Mouse (Mus musculus) heart, adult 2 months (tissue): ENCODE measurements at regions not wholly inside any gene's neighbourhood (a gene's known extent, or its start where the extent isn't known, plus 50 kb on each side); places are given as distances from the start of the nearest gene placed in this dataset.

Source experiments
- DNase-seq, 2 experiments: peaks; one replicate each; pipeline ENCODE4 v3.0.0; 2021
- H3K27ac ChIP-seq: fragments of 200-600 bp; 2 replicates; pipeline ENCODE4 v1.8.1; 2022
- H3K27me3 ChIP-seq: fragments of 200-500 bp; 2 replicates; pipeline ENCODE4 v1.6.1; 2012; ENCODE audit warnings: mild to moderate bottlenecking, low read length, inconsistent platforms, mixed read lengths; ENCODE audit not compliant: control insufficient read depth, insufficient read depth
- H3K36me3 ChIP-seq: fragments of 200-500 bp; 2 replicates; pipeline ENCODE4 v1.6.1; 2012; ENCODE audit warnings: low read length, inconsistent platforms; ENCODE audit not compliant: control insufficient read depth, insufficient read depth
- H3K4me1 ChIP-seq: fragments of 200-500 bp; 2 replicates; pipeline ENCODE4 v1.6.1; 2011; ENCODE audit warnings: low read length; ENCODE audit not compliant: control insufficient read depth, insufficient read depth
- H3K4me3 ChIP-seq: fragments of 200-600 bp; 2 replicates; pipeline ENCODE4 v1.8.1; 2022
- H3K79me2 ChIP-seq: fragments of 200-500 bp; replicated peaks from 2 replicates; pipeline ENCODE4 v1.6.1; 2012; ENCODE audit warnings: mild to moderate bottlenecking, inconsistent platforms, low read length, moderate library complexity, mixed read lengths; ENCODE audit not compliant: control insufficient read depth, insufficient read depth
- H3K9ac ChIP-seq: fragments of 200-500 bp; 2 replicates; pipeline ENCODE4 v1.6.1; 2012; ENCODE audit warnings: low read depth, mild to moderate bottlenecking, control low read depth, inconsistent platforms, low read length, mixed read lengths
- CTCF ChIP-seq: fragments of 200-600 bp; IDR thresholded peaks from 2 replicates; pipeline ENCODE4 v1.8.1; 2022; ENCODE audit warnings: antibody characterized with exemption, mild to moderate bottlenecking, moderate library complexity
- EP300 ChIP-seq: fragments of 200-500 bp; IDR thresholded peaks from 2 replicates; pipeline ENCODE4 v1.6.1; 2011; ENCODE audit warnings: low read depth, low read length, control low read depth; ENCODE audit not compliant: insufficient read depth
- POLR2A ChIP-seq: fragments of 200-500 bp; IDR thresholded peaks from 2 replicates; pipeline ENCODE4 v1.6.1; 2011; ENCODE audit warnings: mild to moderate bottlenecking, low read depth, low read length, control low read depth; ENCODE audit not compliant: insufficient read depth
- WGBS: fragments of 180-500 bp; shearing (Covaris S2); methylation state at CpG from one replicate; pipeline ENCODE4 v1.1.7; 2018; 5-methylcytosine and 5-hydroxymethylcytosine counted together
- intact Hi-C: fragments of 180-260 bp; cut with DNase I; formaldehyde crosslinking; loops from one replicate; pipeline ENCODE4 v1.15.1; 2025

DNA sequence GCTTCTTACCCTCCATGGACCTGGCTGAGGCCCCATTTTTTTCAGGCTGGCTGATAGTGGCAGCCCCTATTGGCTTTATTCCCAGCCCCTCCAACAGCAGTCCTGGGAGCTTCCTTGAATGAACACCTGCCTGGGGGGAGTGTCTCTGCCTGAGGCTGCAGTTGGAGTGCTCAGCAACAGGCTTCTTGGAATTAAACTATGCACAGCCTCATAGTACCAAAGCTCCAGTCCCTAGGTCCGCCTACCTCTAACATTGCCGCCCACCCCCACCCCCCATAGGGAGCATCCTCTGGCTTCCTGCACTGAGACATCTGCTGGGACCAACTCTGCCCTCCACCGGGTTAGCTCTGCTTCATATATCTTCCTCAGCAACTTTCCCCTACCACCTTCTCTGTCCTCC lies 133.3 kb upstream of the Rybp start:
- intact Hi-C loops: loop anchor here (5.0 kb wide), 1 partner anchor 92 kb away; no protein-coding TSS in a partner anchor
- no peak for TF ChIP-seq EP300
- TF ChIP-seq CTCF: no peak
- no peak for TF ChIP-seq POLR2A

DNA sequence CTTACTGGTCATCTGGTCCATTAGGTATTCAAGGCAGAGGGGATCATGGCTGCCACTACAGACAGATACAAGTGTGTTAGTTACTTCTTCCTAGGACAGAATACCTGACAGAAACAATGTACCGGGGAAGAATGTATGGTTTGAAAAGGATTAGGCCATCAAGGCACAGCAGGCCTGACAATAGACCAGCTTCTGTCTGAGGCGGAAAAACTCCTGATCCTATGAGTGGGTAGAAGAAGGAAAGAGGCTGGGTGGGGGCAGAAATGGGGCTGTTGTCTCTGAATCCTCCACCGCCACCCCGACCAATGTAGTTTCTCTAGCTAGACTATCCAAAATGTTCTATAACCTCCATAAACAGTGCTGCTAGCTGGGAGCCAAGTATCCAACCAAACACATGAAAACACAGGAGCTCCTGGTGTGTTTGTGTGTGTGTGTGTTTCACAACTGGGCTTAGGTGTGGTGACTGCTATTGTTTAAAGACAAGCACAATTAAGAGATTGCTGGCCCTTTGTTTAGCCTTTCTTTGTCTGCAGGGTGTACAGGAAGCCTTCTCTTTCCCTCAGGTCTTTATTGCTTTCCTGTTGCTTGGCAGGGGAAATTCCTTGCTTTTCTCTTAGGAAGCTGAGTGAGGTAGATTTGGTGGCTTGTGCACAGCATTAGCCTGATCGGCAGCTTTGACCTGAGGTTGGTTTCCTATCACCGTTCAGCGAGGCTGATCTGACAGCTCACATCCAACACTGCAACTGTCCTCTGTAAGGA lies 132.7 kb upstream of the Rybp start:
- H3K27me3 ChIP-seq: no peaks in the 10 kb centered on the region
- no peak overlapping the region for H3K9ac ChIP-seq
- no peaks in the 10 kb centered on the region for H3K36me3 ChIP-seq
- intact Hi-C loops: loop anchor here (5.0 kb wide), 1 partner anchor 92 kb away; no protein-coding TSS in a partner anchor
- H3K4me3 ChIP-seq: no peak overlapping the region
- no peaks in the 10 kb centered on the region for H3K79me2 ChIP-seq
- H3K4me1 ChIP-seq: peaks cover 5% of the 10 kb centered on the region
- TF ChIP-seq POLR2A: no peak
- no peak for TF ChIP-seq CTCF
- TF ChIP-seq EP300: no peak
- WGBS: 66% methylated on average over 7 of the region's 7 CpGs
- DNase-seq: no peak
- no peak overlapping the region for H3K27ac ChIP-seq

More for the DNA sequence above, 133.3 kb upstream of the Rybp start:
- Histone ChIP-seq H3K79me2 (no peaks in the 10 kb centered on the region), H3K36me3 (no peaks in the 10 kb centered on the region), H3K4me1 (peaks cover 4% of the 10 kb centered on the region), H3K27ac (no peak overlapping the region), H3K4me3 (no peak overlapping the region), H3K27me3 (no peaks in the 10 kb centered on the region), H3K9ac (no peak overlapping the region)
- no peak for DNase-seq
- 40% methylated on average over 3 of the region's 3 CpGs for WGBS

DNA sequence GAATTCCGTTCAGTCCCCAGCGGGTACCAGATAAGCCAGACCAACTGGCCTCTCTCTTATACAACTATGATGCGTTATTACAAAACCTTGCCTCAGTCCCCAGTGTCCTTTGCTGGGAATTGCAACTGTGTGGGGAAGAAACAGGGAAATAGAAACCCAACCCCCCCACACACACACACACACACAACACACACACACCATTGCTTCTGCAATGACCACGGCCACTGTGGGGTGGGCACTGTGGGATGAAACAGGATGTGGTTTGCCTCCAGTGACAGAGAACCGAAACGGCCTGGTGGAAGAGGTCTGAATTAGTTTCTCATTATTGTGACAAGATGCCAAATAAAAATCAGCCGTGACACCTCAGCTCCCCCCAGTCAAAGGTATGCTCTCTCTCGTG lies 128.8 kb upstream of the Rybp start:
- Histone ChIP-seq H3K9ac (no peak overlapping the region), H3K27ac (no peak overlapping the region), H3K4me3 (no peak overlapping the region), H3K4me1 (peaks cover 4% of the 10 kb centered on the region), H3K36me3 (no peaks in the 10 kb centered on the region), H3K27me3 (no peaks in the 10 kb centered on the region), H3K79me2 (no peaks in the 10 kb centered on the region)
- intact Hi-C loops: no loop called here
- no peak for DNase-seq
- TF ChIP-seq EP300 (no peak), POLR2A (no peak), CTCF (no peak)
- WGBS: 53% methylated on average over 8 of the region's 8 CpGs

DNA sequence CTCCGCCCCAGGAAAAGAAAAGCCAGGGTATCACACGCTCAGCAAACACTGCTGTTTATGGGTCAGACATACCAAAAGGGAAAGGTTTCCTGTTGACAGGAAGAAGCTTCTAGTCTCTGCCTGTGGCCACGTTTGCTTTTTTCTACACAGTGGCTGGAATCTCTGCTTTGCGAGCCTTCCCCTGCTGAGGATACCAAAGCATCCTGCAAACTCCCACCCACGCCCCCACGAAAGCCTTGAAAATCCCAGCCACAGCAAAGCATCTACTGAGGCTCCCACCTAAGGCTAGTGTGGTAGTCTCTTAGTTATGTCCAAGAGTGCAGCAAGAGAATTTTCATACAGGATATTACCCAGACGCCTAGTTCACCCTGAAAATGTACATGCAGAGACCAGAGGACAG lies 128.2 kb upstream of the Rybp start:
- peaks cover 4% of the 10 kb centered on the region for H3K4me1 ChIP-seq
- H3K79me2 ChIP-seq: no peaks in the 10 kb centered on the region
- intact Hi-C loops: no loop called here
- no peak overlapping the region for H3K4me3 ChIP-seq
- no peaks in the 10 kb centered on the region for H3K36me3 ChIP-seq
- 28% methylated on average over 7 of the region's 7 CpGs for WGBS
- H3K27me3 ChIP-seq: no peaks in the 10 kb centered on the region
- no peak overlapping the region for H3K9ac ChIP-seq
- H3K27ac ChIP-seq: no peak overlapping the region
- no peak for DNase-seq
- TF ChIP-seq CTCF (no peak), POLR2A (no peak), EP300 (no peak)

DNA sequence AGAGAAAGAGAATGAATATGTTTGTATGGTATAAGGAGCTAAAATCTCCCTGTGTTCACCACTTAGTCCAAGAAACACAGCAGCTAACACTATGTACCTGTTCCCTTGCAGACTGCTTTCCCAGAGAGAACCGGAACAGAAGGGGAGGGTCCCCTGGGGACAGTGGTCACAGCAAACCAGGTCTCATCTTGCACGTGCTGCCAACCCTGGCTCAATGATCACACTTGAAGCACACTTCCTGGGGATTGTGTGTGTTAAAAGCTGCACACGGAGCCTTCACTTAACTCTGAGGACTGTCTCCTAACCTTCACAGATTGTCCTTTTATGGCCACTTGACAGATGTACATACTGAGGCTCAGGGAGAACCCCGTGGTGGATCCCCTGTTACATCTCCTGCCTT lies 127.6 kb upstream of the Rybp start:
- peaks cover 4% of the 10 kb centered on the region for H3K4me1 ChIP-seq

DNA sequence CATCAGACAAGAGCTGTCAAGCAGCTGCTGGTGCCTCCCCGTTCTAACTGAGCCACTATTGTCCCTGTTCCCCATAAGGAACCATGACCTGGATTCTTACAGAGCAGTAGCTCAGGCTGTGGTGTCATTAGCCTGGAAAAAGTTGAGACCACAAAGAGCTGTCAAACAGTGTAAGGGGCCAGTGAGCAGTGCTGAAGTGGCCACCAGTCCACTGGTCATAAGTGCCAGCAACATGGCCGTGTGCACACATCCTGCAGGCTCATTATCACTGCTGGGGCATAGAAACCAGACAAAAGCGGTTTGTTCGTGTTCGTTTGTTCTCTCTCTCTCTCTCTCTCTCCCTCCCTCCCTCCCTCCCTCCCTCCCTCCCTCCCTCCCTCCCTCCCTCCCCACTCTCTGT lies 125.2 kb upstream of the Rybp start:
- Histone ChIP-seq H3K4me3 (no peak overlapping the region), H3K27ac (no peak overlapping the region), H3K79me2 (no peaks in the 10 kb centered on the region), H3K27me3 (no peaks in the 10 kb centered on the region), H3K4me1 (peaks cover 4% of the 10 kb centered on the region), H3K9ac (no peak overlapping the region), H3K36me3 (no peaks in the 10 kb centered on the region)
- WGBS: 76% methylated on average over 5 of the region's 5 CpGs
- DNase-seq: no peak
- no peak for TF ChIP-seq CTCF
- no peak for TF ChIP-seq POLR2A
- no peak for TF ChIP-seq EP300
- intact Hi-C loops: no loop called here

More for the DNA sequence above, 127.6 kb upstream of the Rybp start:
- no peaks in the 10 kb centered on the region for H3K36me3 ChIP-seq
- WGBS: 49% methylated on average over 4 of the region's 4 CpGs
- no peaks in the 10 kb centered on the region for H3K79me2 ChIP-seq
- H3K27me3 ChIP-seq: no peaks in the 10 kb centered on the region
- TF ChIP-seq EP300 (no peak), CTCF (no peak), POLR2A (no peak)
- intact Hi-C loops: no loop called here
- H3K27ac ChIP-seq: no peak overlapping the region; the same call in 1 of the 2 replicates
- H3K4me3 ChIP-seq: no peak overlapping the region
- DNase-seq: no peak
- no peak overlapping the region for H3K9ac ChIP-seq
